Mouse (Mus musculus): ENCODE measurements around the gene Pnmt. TPM values are rescaled to one million over a fixed set of nuclear protein-coding genes. Genes with fewer than 3 reads are reported as not detected.

Gene Pnmt
- not detected for polyA plus RNA-seq (2017; shearing (Covaris generic))

GRCm38 (mm10) chr11:98385638-98386585, at the start of gene Pnmt:
Pnmt (plus strand) TSS chr11:98386450.

GRCm38 (mm10) chr11:98348083-98348961, 37.9 kb upstream of the Pnmt start, which contains the start of gene Ppp1r1b:
Ppp1r1b (plus strand) TSS chr11:98348404.

GRCm38 (mm10) chr11:98358161-98359083, 27.8 kb upstream of the Pnmt start, which contains the start of gene Stard3:
Stard3 (plus strand) TSS chr11:98358368.

GRCm38 (mm10) chr11:98383261-98384030, 2.8 kb upstream of the Pnmt start, which contains the start of gene Tcap:
Tcap (plus strand) TSS chr11:98383811.

GRCm38 (mm10) chr11:98400161-98400726, 14.0 kb downstream of the Pnmt start, which contains the start of gene Pgap3:
Pgap3 (minus strand) TSS chr11:98400490.

GRCm38 (mm10) chr11:98412273-98412796, 26.1 kb downstream of the Pnmt start, which contains the start of gene Erbb2:
Erbb2 (plus strand) TSS chr11:98412470.

Other genes starting within 250 kb of the Pnmt start
- gene Fbxl20, start 236.0 kb upstream of the Pnmt start, polyA plus RNA-seq (2017; shearing (Covaris generic)): 10.7 TPM
- gene Med1, start 193.2 kb upstream of the Pnmt start, polyA plus RNA-seq (2017; shearing (Covaris generic)): 51.0 TPM
- gene Cdk12, start 183.4 kb upstream of the Pnmt start, polyA plus RNA-seq (2017; shearing (Covaris generic)): 18.3 TPM
- gene Neurod2, start 56.8 kb upstream of the Pnmt start, polyA plus RNA-seq (2017; shearing (Covaris generic)): not detected
- not detected for gene Ppp1r1b, start 38.0 kb upstream of the Pnmt start, polyA plus RNA-seq (2017; shearing (Covaris generic))
- 84.3 TPM for gene Stard3, start 28.1 kb upstream of the Pnmt start, polyA plus RNA-seq (2017; shearing (Covaris generic))
- 0.29 TPM for gene Tcap, start 2.6 kb upstream of the Pnmt start, polyA plus RNA-seq (2017; shearing (Covaris generic))
- gene Pgap3, start 14.0 kb downstream of the Pnmt start, polyA plus RNA-seq (2017; shearing (Covaris generic)): 12.4 TPM
- gene Erbb2, start 26.0 kb downstream of the Pnmt start, polyA plus RNA-seq (2017; shearing (Covaris generic)): 0.26 TPM
- 195 TPM for gene Mien1, start 52.5 kb downstream of the Pnmt start, polyA plus RNA-seq (2017; shearing (Covaris generic))
- 10.5 TPM for gene Grb7, start 59.9 kb downstream of the Pnmt start, polyA plus RNA-seq (2017; shearing (Covaris generic))
- gene Ikzf3, start 159.6 kb downstream of the Pnmt start, polyA plus RNA-seq (2017; shearing (Covaris generic)): 91.8 TPM
- gene Zpbp2, start 164.6 kb downstream of the Pnmt start, polyA plus RNA-seq (2017; shearing (Covaris generic)): 5.0 TPM
- gene Ormdl3, start 200.9 kb downstream of the Pnmt start, polyA plus RNA-seq (2017; shearing (Covaris generic)): 76.1 TPM
- gene Lrrc3c, start 211.8 kb downstream of the Pnmt start, polyA plus RNA-seq (2017; shearing (Covaris generic)): not detected
- 4.8 TPM for gene Gm12355, start 239.2 kb downstream of the Pnmt start, polyA plus RNA-seq (2017; shearing (Covaris generic))
- not detected for gene Gsdma3, start 239.9 kb downstream of the Pnmt start, polyA plus RNA-seq (2017; shearing (Covaris generic))

All from activated CD4-positive, CD25-positive, alpha-beta regulatory T cell, adult 9 weeks (primary cell).